Mouse (Mus musculus): Measurements from ENCODE around the gene Hmox2.

GRCm38 (mm10) chr16:4742186-4742585 is 16.0 kb downstream of the Hmox2 start:
- no peak for TF ChIP-seq CTCF (conservative IDR thresholded peaks at IDR 0.05; ENCODE audit: low read length)
- no peak for TF ChIP-seq NANOG (IDR thresholded peaks at IDR 0.05; ENCODE audit: borderline replicate concordance, low read length)
- TF ChIP-seq POU5F1 (IDR thresholded peaks at IDR 0.05; ENCODE audit: borderline replicate concordance, low read length): no peak
